Mouse (Mus musculus) heart, postnatal 0 days (tissue): ENCODE measurements around the gene Thap8.

ENCODE experiments used
- CTCF ChIP-seq: IDR thresholded peaks from 2 replicates; pipeline ENCODE4 v1.5.1; 2016; ENCODE audit warnings: antibody characterized with exemption, control low read depth, low read depth
- EP300 ChIP-seq: IDR thresholded peaks from 2 replicates; pipeline ENCODE4 v1.6.1; 2016; ENCODE audit warnings: antibody characterized with exemption, low read depth

- no peak for TF ChIP-seq EP300
- TF ChIP-seq CTCF, result no peak
Measured at GRCm38 (mm10) chr7:30265935-30266334, 14.0 kb upstream of the Thap8 start.
